Mouse (Mus musculus) lung, postnatal 0 days (tissue): Measurements from ENCODE around the gene Ptpn14. TPM values are rescaled to one million over a fixed set of nuclear protein-coding genes. Genes with fewer than 3 reads are reported as not detected.

Source experiments
- ATAC-seq: fragments of 200-750 bp; cut with Nextera tagmentation; 2 replicates; pipeline ENCODE4 v1.8.0; 2017; ENCODE audit warnings: moderate library complexity
- DNase-seq: peaks from one replicate; pipeline ENCODE4 v3.0.0-alpha.2; 2016; ENCODE audit warnings: low spot score
- H3K27ac ChIP-seq: fragments of 300-500 bp; sonication (generic); 2 replicates; pipeline ENCODE4 v1.5.1; 2014; ENCODE audit warnings: antibody characterized with exemption, mild to moderate bottlenecking, low read length, mixed read lengths
- H3K27me3 ChIP-seq: fragments of 300-500 bp; sonication (generic); replicated peaks from 2 replicates; pipeline ENCODE4 v1.6.1; 2014; ENCODE audit warnings: low read length, mixed read lengths; ENCODE audit not compliant: insufficient read depth
- H3K36me3 ChIP-seq: fragments of 300-500 bp; sonication (generic); 2 replicates; pipeline ENCODE4 v1.6.1; 2014; ENCODE audit warnings: low read length, mixed read lengths; ENCODE audit not compliant: insufficient read depth
- H3K4me1 ChIP-seq: fragments of 300-500 bp; sonication (generic); 2 replicates; pipeline ENCODE4 v1.6.1; 2014; ENCODE audit warnings: antibody characterized with exemption, low read depth, low read length, mixed read lengths; ENCODE audit not compliant: insufficient read depth
- H3K4me2 ChIP-seq: fragments of 300-500 bp; sonication (generic); replicated peaks from 2 replicates; pipeline ENCODE4 v1.6.1; 2014; ENCODE audit warnings: low read depth, mild to moderate bottlenecking, low read length, moderate library complexity, mixed read lengths
- H3K4me3 ChIP-seq: fragments of 300-500 bp; sonication (generic); 2 replicates; pipeline ENCODE4 v1.5.1; 2014; ENCODE audit warnings: low read depth, low read length
- H3K9ac ChIP-seq: fragments of 300-500 bp; sonication (generic); replicated peaks from 2 replicates; pipeline ENCODE4 v1.6.1; 2014; ENCODE audit warnings: low read depth, mild to moderate bottlenecking
- H3K9me3 ChIP-seq: fragments of 300-500 bp; sonication (generic); 2 replicates; pipeline ENCODE4 v1.6.1; 2016; ENCODE audit warnings: low read length, mixed read lengths
- CTCF ChIP-seq: IDR thresholded peaks from 2 replicates; pipeline ENCODE4 v1.5.1; 2016; ENCODE audit warnings: antibody characterized with exemption, mild to moderate bottlenecking
- EP300 ChIP-seq: IDR thresholded peaks from 2 replicates; pipeline ENCODE4 v1.6.1; 2016; ENCODE audit warnings: antibody characterized with exemption, mild to moderate bottlenecking, control low read depth
- WGBS: fragments of 180-500 bp; shearing (Covaris S2); extraction: QIAGEN DNeasy Blood & Tissue Kit; methylation state at CpG from one replicate; pipeline ENCODE4 v1.1.7; 2014; 5-methylcytosine and 5-hydroxymethylcytosine counted together
- polyA plus RNA-seq: library from polyadenylated mRNA; unstranded; fragments of >200 nt; fragmentation: Nextera tagmentation; extraction: Ambion mirVana; gene quantifications from 2 replicates; pipeline ENCODE4 v1.2.1, GENCODE M21; 2015

Gene Ptpn14
- polyA plus RNA-seq, 1 experiment from 2014 or later = 4.9 TPM

GRCm38 (mm10) chr1:189923871-189924568 is 196.0 kb downstream of the Ptpn14 start:
- WGBS = 79% methylated on average over 22 of the region's 22 CpGs
- no peak for ATAC-seq

GRCm38 (mm10) chr1:189926279-189926678 is 198.2 kb downstream of the Ptpn14 start:
- no peak for DNase-seq
- Histone ChIP-seq H3K9ac (no peak overlapping the region), H3K4me3 (no peak overlapping the region), H3K4me2 (no peak overlapping the region), H3K4me1 (peaks cover 3% of the 10 kb centered on the region; the same call in 1 of the 2 replicates), H3K27me3 (no peaks in the 10 kb centered on the region), H3K36me3 (no peaks in the 10 kb centered on the region), H3K9me3 (no peaks in the 10 kb centered on the region), H3K27ac (no peak overlapping the region)
- 71% methylated on average over 8 of the region's 8 CpGs for WGBS
- no peak for ATAC-seq
- TF ChIP-seq EP300 = no peak
- no peak for TF ChIP-seq CTCF

More at GRCm38 (mm10) chr1:189923871-189924568, 196.0 kb downstream of the Ptpn14 start:
- Histone ChIP-seq H3K27me3 (no peaks in the 10 kb centered on the region), H3K4me1 (peaks cover 3% of the 10 kb centered on the region; the same call in 1 of the 2 replicates), H3K4me3 (no peak overlapping the region), H3K36me3 (no peaks in the 10 kb centered on the region), H3K9ac (no peak overlapping the region), H3K4me2 (no peak overlapping the region), H3K27ac (no peak overlapping the region), H3K9me3 (no peaks in the 10 kb centered on the region)
- DNase-seq = no peak
- TF ChIP-seq EP300 (no peak), CTCF (no peak)

Other genes with a start within 250 kb of the Ptpn14 start
- gene Cenpf, start 40.2 kb upstream of the Ptpn14 start, polyA plus RNA-seq = 4.1 and 6.3 TPM in 2 replicates
- 34.3 and 35.9 TPM in 2 replicates for gene Smyd2, start 194.1 kb downstream of the Ptpn14 start, polyA plus RNA-seq